Mouse (Mus musculus): ENCODE measurements around the gene Bco1. TPM values are rescaled to one million over a fixed set of nuclear protein-coding genes. Genes with fewer than 3 reads are reported as not detected.

Bco1 gene
- polyA plus RNA-seq, 1 experiment: 1.4 TPM

GRCm38 (mm10) chr8:117121277-117121676 is 25.6 kb downstream of the Bco1 start:
- Histone ChIP-seq H3K27ac (ENCODE audit: insufficient read depth, low read depth, low read length) (peak overlapping the region; percentile 99), H3K4me1 (ENCODE audit: control insufficient read depth, insufficient read depth, insufficient read length, low read length) (peaks cover 29% of the 10 kb centered on the region; the same call in 1 of the 2 replicates), H3K27me3 (ENCODE audit: control insufficient read depth, insufficient read depth, low read length) (no peaks in the 10 kb centered on the region), H3K36me3 (ENCODE audit: control insufficient read depth, insufficient read depth, low read length) (no peaks in the 10 kb centered on the region), H3K4me3 (ENCODE audit: low read depth, low read length) (no peak overlapping the region)
- TF ChIP-seq CTCF (IDR thresholded peaks at IDR 0.05; ENCODE audit: extremely low read depth, insufficient read length, insufficient replicate concordance, low read depth, low read length) (no peak), POLR2A (IDR thresholded peaks at IDR 0.05; ENCODE audit: low read depth, low read length) (no peak)
- 19% methylated on average over 8 of the region's 8 CpGs for WGBS

GRCm38 (mm10) chr8:117123850-117124633 is 28.4 kb downstream of the Bco1 start:
- no peaks in the 10 kb centered on the region for H3K36me3 ChIP-seq (ENCODE audit: control insufficient read depth, insufficient read depth, low read length)
- H3K4me3 ChIP-seq (ENCODE audit: low read depth, low read length): no peak overlapping the region
- peak overlapping the region; percentile 70 for H3K27ac ChIP-seq (ENCODE audit: insufficient read depth, low read depth, low read length)
- 23% methylated on average over 13 of the region's 13 CpGs for WGBS
- H3K4me1 ChIP-seq (ENCODE audit: control insufficient read depth, insufficient read depth, insufficient read length, low read length): peaks cover 20% of the 10 kb centered on the region; the same call in 1 of the 2 replicates
- no peak for TF ChIP-seq CTCF (IDR thresholded peaks at IDR 0.05; ENCODE audit: extremely low read depth, insufficient read length, insufficient replicate concordance, low read depth, low read length)
- no peak for TF ChIP-seq POLR2A (IDR thresholded peaks at IDR 0.05; ENCODE audit: low read depth, low read length)
- no peaks in the 10 kb centered on the region for H3K27me3 ChIP-seq (ENCODE audit: control insufficient read depth, insufficient read depth, low read length)

- no peaks in the 10 kb centered on the region for H3K36me3 ChIP-seq (ENCODE audit: control insufficient read depth, insufficient read depth, low read length)
- H3K4me1 ChIP-seq (ENCODE audit: control insufficient read depth, insufficient read depth, insufficient read length, low read length): peaks cover 20% of the 10 kb centered on the region; the same call in 1 of the 2 replicates
- 79% methylated on average over 3 of the region's 3 CpGs for WGBS
- no peaks in the 10 kb centered on the region for H3K27me3 ChIP-seq (ENCODE audit: control insufficient read depth, insufficient read depth, low read length)
- H3K27ac ChIP-seq (ENCODE audit: insufficient read depth, low read depth, low read length): no peak overlapping the region; the same call in 1 of the 2 replicates
- no peak overlapping the region for H3K4me3 ChIP-seq (ENCODE audit: low read depth, low read length)
- TF ChIP-seq POLR2A (IDR thresholded peaks at IDR 0.05; ENCODE audit: low read depth, low read length) (no peak), CTCF (IDR thresholded peaks at IDR 0.05; ENCODE audit: extremely low read depth, insufficient read length, insufficient replicate concordance, low read depth, low read length) (no peak)
These were observed 30.2 kb downstream of the Bco1 start for GRCm38 (mm10) chr8:117125854-117126253.

GRCm38 (mm10) chr8:117126411-117126810 is 30.8 kb downstream of the Bco1 start:
- WGBS: 95% methylated on average over 3 of the region's 3 CpGs

GRCm38 (mm10) chr8:117127063-117127462 is 31.4 kb downstream of the Bco1 start:
- H3K4me3 ChIP-seq (ENCODE audit: low read depth, low read length): no peak overlapping the region
- H3K27ac ChIP-seq (ENCODE audit: insufficient read depth, low read depth, low read length): no peak overlapping the region
- H3K36me3 ChIP-seq (ENCODE audit: control insufficient read depth, insufficient read depth, low read length): no peaks in the 10 kb centered on the region
- no peaks in the 10 kb centered on the region for H3K27me3 ChIP-seq (ENCODE audit: control insufficient read depth, insufficient read depth, low read length)
- TF ChIP-seq CTCF (IDR thresholded peaks at IDR 0.05; ENCODE audit: extremely low read depth, insufficient read length, insufficient replicate concordance, low read depth, low read length) (no peak; the same call in 1 of the 2 replicates), POLR2A (IDR thresholded peaks at IDR 0.05; ENCODE audit: low read depth, low read length) (no peak)
- 87% methylated on average over 8 of the region's 8 CpGs for WGBS
- H3K4me1 ChIP-seq (ENCODE audit: control insufficient read depth, insufficient read depth, insufficient read length, low read length): peaks cover 20% of the 10 kb centered on the region; the same call in 1 of the 2 replicates

More at GRCm38 (mm10) chr8:117126411-117126810, 30.8 kb downstream of the Bco1 start:
- Histone ChIP-seq H3K36me3 (ENCODE audit: control insufficient read depth, insufficient read depth, low read length) (no peaks in the 10 kb centered on the region), H3K27me3 (ENCODE audit: control insufficient read depth, insufficient read depth, low read length) (no peaks in the 10 kb centered on the region), H3K27ac (ENCODE audit: insufficient read depth, low read depth, low read length) (no peak overlapping the region; the same call in 1 of the 2 replicates), H3K4me1 (ENCODE audit: control insufficient read depth, insufficient read depth, insufficient read length, low read length) (peaks cover 21% of the 10 kb centered on the region; the same call in 1 of the 2 replicates), H3K4me3 (ENCODE audit: low read depth, low read length) (no peak overlapping the region)
- no peak for TF ChIP-seq POLR2A (IDR thresholded peaks at IDR 0.05; ENCODE audit: low read depth, low read length)
- no peak for TF ChIP-seq CTCF (IDR thresholded peaks at IDR 0.05; ENCODE audit: extremely low read depth, insufficient read length, insufficient replicate concordance, low read depth, low read length)

GRCm38 (mm10) chr8:117133702-117134101 is 38.0 kb downstream of the Bco1 start:
- TF ChIP-seq CTCF (IDR thresholded peaks at IDR 0.05; ENCODE audit: extremely low read depth, insufficient read length, insufficient replicate concordance, low read depth, low read length): no peak
- TF ChIP-seq POLR2A (IDR thresholded peaks at IDR 0.05; ENCODE audit: low read depth, low read length): no peak
- Histone ChIP-seq H3K27me3 (ENCODE audit: control insufficient read depth, insufficient read depth, low read length) (no peaks in the 10 kb centered on the region), H3K4me3 (ENCODE audit: low read depth, low read length) (no peak overlapping the region), H3K27ac (ENCODE audit: insufficient read depth, low read depth, low read length) (no peak overlapping the region), H3K36me3 (ENCODE audit: control insufficient read depth, insufficient read depth, low read length) (no peaks in the 10 kb centered on the region), H3K4me1 (ENCODE audit: control insufficient read depth, insufficient read depth, insufficient read length, low read length) (peaks cover 18% of the 10 kb centered on the region; the same call in 1 of the 2 replicates)
- 73% methylated on average over 3 of the region's 3 CpGs for WGBS

GRCm38 (mm10) chr8:117136351-117136750 is 40.7 kb downstream of the Bco1 start:
- Histone ChIP-seq H3K36me3 (ENCODE audit: control insufficient read depth, insufficient read depth, low read length) (no peaks in the 10 kb centered on the region), H3K27me3 (ENCODE audit: control insufficient read depth, insufficient read depth, low read length) (no peaks in the 10 kb centered on the region), H3K4me3 (ENCODE audit: low read depth, low read length) (no peak overlapping the region), H3K27ac (ENCODE audit: insufficient read depth, low read depth, low read length) (0 out of 2 replicates have a peak overlapping the region, but pooled peaks have one; percentile 14), H3K4me1 (ENCODE audit: control insufficient read depth, insufficient read depth, insufficient read length, low read length) (peaks cover 18% of the 10 kb centered on the region; the same call in 1 of the 2 replicates)
- TF ChIP-seq CTCF (IDR thresholded peaks at IDR 0.05; ENCODE audit: extremely low read depth, insufficient read length, insufficient replicate concordance, low read depth, low read length) (no peak), POLR2A (IDR thresholded peaks at IDR 0.05; ENCODE audit: low read depth, low read length) (no peak)
- 80% methylated on average over 4 of the region's 4 CpGs for WGBS

Measured in small intestine, adult 2 months (tissue).